Mouse (Mus musculus) hindbrain, embryonic 14.5 days (tissue): ENCODE data around the gene Prdm9. TPM values are rescaled to one million over a fixed set of nuclear protein-coding genes. Genes with fewer than 3 reads are reported as not detected.

Source experiments
- ATAC-seq: fragments of 200-750 bp; cut with Nextera tagmentation; 2 replicates; pipeline ENCODE4 v1.8.0; 2017; ENCODE audit warnings: moderate number of reproducible peaks, mild to moderate bottlenecking, moderate TSS enrichment, moderate library complexity; ENCODE audit not compliant: low FRiP score
- DNase-seq: peaks from one replicate; pipeline ENCODE4 v3.0.0-alpha.2; 2015; ENCODE audit warnings: low spot score
- H3K27ac ChIP-seq: fragments of 300-500 bp; sonication (generic); 2 replicates; pipeline ENCODE4 v1.5.1; 2014; ENCODE audit warnings: mild to moderate bottlenecking, moderate library complexity
- H3K27me3 ChIP-seq: fragments of 300-500 bp; sonication (generic); 2 replicates; pipeline ENCODE4 v1.6.1; 2014; ENCODE audit warnings: mild to moderate bottlenecking, low read length, mixed read lengths; ENCODE audit not compliant: control insufficient read depth, insufficient read depth
- H3K36me3 ChIP-seq: fragments of 300-500 bp; sonication (generic); replicated peaks from 2 replicates; pipeline ENCODE4 v1.6.1; 2014; ENCODE audit not compliant: control insufficient read depth, insufficient read depth
- H3K4me1 ChIP-seq: fragments of 300-500 bp; sonication (generic); replicated peaks from 2 replicates; pipeline ENCODE4 v1.6.1; 2014; ENCODE audit warnings: antibody characterized with exemption, low read length, mixed read lengths; ENCODE audit not compliant: control insufficient read depth, insufficient read depth
- H3K4me2 ChIP-seq: fragments of 300-500 bp; sonication (generic); replicated peaks from 2 replicates; pipeline ENCODE4 v1.6.1; 2014; ENCODE audit warnings: mild to moderate bottlenecking, moderate library complexity
- H3K4me3 ChIP-seq: fragments of 300-500 bp; sonication (generic); replicated peaks from 2 replicates; pipeline ENCODE4 v1.5.1; 2014; ENCODE audit warnings: mild to moderate bottlenecking, low read length
- H3K9ac ChIP-seq: fragments of 300-500 bp; sonication (generic); 2 replicates; pipeline ENCODE4 v1.6.1; 2014
- H3K9me3 ChIP-seq: fragments of 300-500 bp; sonication (generic); 2 replicates; pipeline ENCODE4 v1.6.1; 2016; ENCODE audit warnings: low read length; ENCODE audit not compliant: control insufficient read depth
- WGBS: fragments of 180-500 bp; shearing (Covaris S2); extraction: QIAGEN DNeasy Blood & Tissue Kit; methylation state at CpG from one replicate; pipeline ENCODE4 v1.1.7; 2014; 5-methylcytosine and 5-hydroxymethylcytosine counted together
- polyA plus RNA-seq: library from polyadenylated mRNA; unstranded; fragments of >200 nt; fragmentation: Nextera tagmentation; extraction: Ambion mirVana; gene quantifications from 2 replicates; pipeline ENCODE4 v1.2.1, GENCODE M21; 2014

Gene Prdm9
- polyA plus RNA-seq, result 0.37 and 0.48 TPM in 2 replicates

GRCm38 (mm10) chr17:15564014-15564927 lies at the start of gene Prdm9:
Gene Prdm9, minus strand, starts transcription at chr17:15564354.
- Histone ChIP-seq H3K4me1 (peaks cover 8% of the 10 kb centered on the region; the same call in 1 of the 2 replicates), H3K4me3 (peak within 1 kb of the TSS; percentile 50), H3K4me2 (peak within 1 kb of the TSS; percentile 92), H3K27me3 (no peaks in the 10 kb centered on the region), H3K27ac (peak within 1 kb of the TSS; percentile 98), H3K9ac (peak within 1 kb of the TSS; percentile 86), H3K9me3 (no peaks in the 10 kb centered on the region), H3K36me3 (no peaks in the 10 kb centered on the region)
- WGBS, result under 1% methylated on average over 43 of the region's 43 CpGs
- peak; percentile 99 for ATAC-seq
- peak; percentile 100 for DNase-seq

- no peak overlapping the region for H3K27ac ChIP-seq
- ATAC-seq, result no peak
- no peak overlapping the region for H3K4me2 ChIP-seq
- DNase-seq, result no peak
- H3K9ac ChIP-seq, result no peak overlapping the region
- no peaks in the 10 kb centered on the region for H3K4me1 ChIP-seq
- H3K27me3 ChIP-seq, result no peaks in the 10 kb centered on the region
- H3K9me3 ChIP-seq, result no peaks in the 10 kb centered on the region
- H3K36me3 ChIP-seq, result no peaks in the 10 kb centered on the region
- no peak overlapping the region for H3K4me3 ChIP-seq
- WGBS, result 88% methylated on average over 8 of the region's 11 CpGs
These were observed 35.3 kb upstream of the Prdm9 start for GRCm38 (mm10) chr17:15599496-15599895.

GRCm38 (mm10) chr17:15591216-15591881 lies 27.2 kb upstream of the Prdm9 start:
- H3K36me3 ChIP-seq, result no peaks in the 10 kb centered on the region
- H3K4me1 ChIP-seq, result no peaks in the 10 kb centered on the region
- ATAC-seq, result no peak
- no peaks in the 10 kb centered on the region for H3K27me3 ChIP-seq
- no peak for DNase-seq
- H3K4me2 ChIP-seq, result no peak overlapping the region
- H3K9ac ChIP-seq, result no peak overlapping the region
- no peak overlapping the region for H3K4me3 ChIP-seq
- H3K9me3 ChIP-seq, result no peaks in the 10 kb centered on the region
- WGBS, result 86% methylated on average over 7 of the region's 7 CpGs
- no peak overlapping the region for H3K27ac ChIP-seq

GRCm38 (mm10) chr17:15588116-15588515 lies 24.0 kb upstream of the Prdm9 start:
- 91% methylated on average over 2 of the region's 2 CpGs for WGBS
- DNase-seq (no peak), ATAC-seq (no peak)
- H3K4me2 ChIP-seq, result no peak overlapping the region
- H3K9ac ChIP-seq, result no peak overlapping the region
- H3K36me3 ChIP-seq, result no peaks in the 10 kb centered on the region
- no peaks in the 10 kb centered on the region for H3K9me3 ChIP-seq
- no peak overlapping the region for H3K4me3 ChIP-seq
- no peaks in the 10 kb centered on the region for H3K27me3 ChIP-seq
- H3K27ac ChIP-seq, result no peak overlapping the region
- no peaks in the 10 kb centered on the region for H3K4me1 ChIP-seq

- no peak overlapping the region for H3K27ac ChIP-seq
- no peak overlapping the region for H3K4me2 ChIP-seq
- H3K4me3 ChIP-seq, result no peak overlapping the region
- no peak overlapping the region for H3K9ac ChIP-seq
- no peak for ATAC-seq
- H3K4me1 ChIP-seq, result no peaks in the 10 kb centered on the region
- H3K9me3 ChIP-seq, result no peaks in the 10 kb centered on the region
- no peaks in the 10 kb centered on the region for H3K27me3 ChIP-seq
- WGBS, result 34% methylated on average over 4 of the region's 4 CpGs
- H3K36me3 ChIP-seq, result no peaks in the 10 kb centered on the region
- no peak for DNase-seq
These were observed 21.5 kb upstream of the Prdm9 start for GRCm38 (mm10) chr17:15585691-15586090.

- Histone ChIP-seq H3K4me2 (no peak overlapping the region), H3K4me1 (no peaks in the 10 kb centered on the region), H3K36me3 (no peaks in the 10 kb centered on the region), H3K9ac (no peak overlapping the region), H3K27me3 (peaks cover 2% of the 10 kb centered on the region; the same call in 1 of the 2 replicates), H3K9me3 (no peaks in the 10 kb centered on the region), H3K27ac (no peak overlapping the region), H3K4me3 (no peak overlapping the region)
- DNase-seq, result no peak
- WGBS, result 87% methylated on average over 7 of the region's 7 CpGs
- ATAC-seq, result no peak
These were observed 18.9 kb upstream of the Prdm9 start for GRCm38 (mm10) chr17:15583071-15583470.

- peaks cover 4% of the 10 kb centered on the region; the same call in 1 of the 2 replicates for H3K27me3 ChIP-seq
- WGBS, result 90% methylated on average over 2 of the region's 2 CpGs
- H3K4me1 ChIP-seq, result no peaks in the 10 kb centered on the region
- H3K9ac ChIP-seq, result no peak overlapping the region
- ATAC-seq (no peak), DNase-seq (no peak)
- no peak overlapping the region for H3K4me2 ChIP-seq
- H3K9me3 ChIP-seq, result no peaks in the 10 kb centered on the region
- H3K4me3 ChIP-seq, result no peak overlapping the region
- no peak overlapping the region for H3K27ac ChIP-seq
- H3K36me3 ChIP-seq, result no peaks in the 10 kb centered on the region
These were observed 15.9 kb upstream of the Prdm9 start for GRCm38 (mm10) chr17:15580072-15580447.

- Histone ChIP-seq H3K27ac (no peak overlapping the region), H3K4me1 (no peaks in the 10 kb centered on the region), H3K36me3 (no peaks in the 10 kb centered on the region), H3K4me3 (no peak overlapping the region), H3K4me2 (no peak overlapping the region), H3K9ac (no peak overlapping the region), H3K27me3 (peaks cover 4% of the 10 kb centered on the region; the same call in 1 of the 2 replicates), H3K9me3 (no peaks in the 10 kb centered on the region)
- WGBS, result 84% methylated on average over 7 of the region's 7 CpGs
- DNase-seq, result no peak
- ATAC-seq, result no peak
These were observed 15.4 kb upstream of the Prdm9 start for GRCm38 (mm10) chr17:15579410-15580071.

- H3K9me3 ChIP-seq, result no peaks in the 10 kb centered on the region
- H3K36me3 ChIP-seq, result no peaks in the 10 kb centered on the region
- peak; percentile 41 for DNase-seq
- peak overlapping the region; percentile 29 for H3K4me3 ChIP-seq
- no peaks in the 10 kb centered on the region for H3K4me1 ChIP-seq
- peak overlapping the region; percentile 28; the same call in 1 of the 2 replicates for H3K9ac ChIP-seq
- H3K27me3 ChIP-seq, result peaks cover 4% of the 10 kb centered on the region; the same call in 1 of the 2 replicates
- under 1% methylated on average over 32 of the region's 32 CpGs for WGBS
- H3K27ac ChIP-seq, result no peak overlapping the region
- peak overlapping the region; percentile 53 for H3K4me2 ChIP-seq
- ATAC-seq, result no peak
These were observed 13.1 kb upstream of the Prdm9 start for GRCm38 (mm10) chr17:15577291-15577694.
